Mouse (Mus musculus): Measurements from ENCODE around the gene Tnnt3.

GRCm38 (mm10) chr7:142462190-142462589 is 36.4 kb upstream of the Tnnt3 start:
- TF ChIP-seq CTCF (IDR thresholded peaks at IDR 0.05; ENCODE audit: low read depth, low read length), result no peak
- no peak for TF ChIP-seq POLR2A (IDR thresholded peaks at IDR 0.05; ENCODE audit: borderline replicate concordance, low read depth, low read length)

Data from bone marrow macrophage, adult 2 months (primary cell).